ENCODE assay signal across 8 mouse cellular contexts in genomic region chr10:115383644-115384220, GRCm38 (mm10). TPM values are rescaled to one million over a fixed set of nuclear protein-coding genes. Genes with fewer than 3 reads are reported as not detected.
A peak's percentile ranks its signal among the peaks of the same experiment; 100 is the strongest.
DNase-seq lines count a peak whose midpoint lies in the region; ATAC-seq lines count a peak whose summit lies in the region.

No protein-coding gene starts in this region.

- no peaks in the 10 kb centered on the region for H3K36me3 ChIP-seq in lung, embryonic 16.5 days (ENCODE audit: control insufficient read depth, insufficient read depth, low read length)

- peak overlapping the region; percentile 62 for H3K4me2 ChIP-seq in lung, embryonic 16.5 days (ENCODE audit: low read depth, low read length)

- H3K27ac ChIP-seq in lung, embryonic 16.5 days (ENCODE audit: low read length): peak overlapping the region; percentile 99

- no peaks in the 10 kb centered on the region for H3K27me3 ChIP-seq in lung, embryonic 16.5 days (ENCODE audit: control insufficient read depth, insufficient read depth, low read depth, low read length)

- H3K4me3 ChIP-seq in lung, embryonic 16.5 days (ENCODE audit: low read length): peak overlapping the region; percentile 79

- DNase-seq in lung, adult 18-20 months: no peak
- DNase-seq in embryo, embryonic 11 days: peak; percentile 32
- DNase-seq in induced T-regulatory cell, adult 2 months (ENCODE audit: low read depth): peak; percentile 56
- peak; percentile 44 for DNase-seq in naive thymus-derived CD4-positive, alpha-beta T cell, adult 2 months (ENCODE audit: low read depth)
- no peak for DNase-seq in frontal cortex, adult 2 months (ENCODE audit: extremely low spot score in 1 of 2, low spot score in 1 of 2)
- DNase-seq in adrenal gland, postnatal 4 days (ENCODE audit: low spot score in 2 of 2): no peak
- no peak for DNase-seq in adrenal gland, adult 8-10 months

- H3K4me1 ChIP-seq in lung, embryonic 16.5 days (replicated peaks; ENCODE audit: control insufficient read depth, insufficient read depth, low read length): peaks cover 22% of the 10 kb centered on the region

- peak overlapping the region; percentile 89 for H3K9ac ChIP-seq in lung, embryonic 16.5 days (ENCODE audit: low read length)

- WGBS in lung, embryonic 16.5 days: 1% methylated on average over 15 of the region's 15 CpGs

- no peaks in the 10 kb centered on the region for H3K9me3 ChIP-seq in lung, embryonic 16.5 days (ENCODE audit: control insufficient read depth, low read length)

- no peak for ATAC-seq in lung, embryonic 16.5 days (ENCODE audit: low read depth)

RNA-seq across cellular contexts. Expression of gene Thap2, which starts 0.5 kb away (rescaled TPM):
- 18.6 and 21.7 TPM in 2 replicates for polyA plus RNA-seq in lung, embryonic 16.5 days (2015; fragmentation: Nextera tagmentation; extraction: Ambion mirVana)
- polyA plus RNA-seq in frontal cortex, adult 2 months (2012; rRNA removed): 13.9 and 14.1 TPM in 2 replicates
- total RNA-seq in adrenal gland, postnatal 4 days (2021): 10 to 100 TPM in 1 of 2 experiments, 1 to 10 TPM in 1; 9.7 to 10.6 TPM
- total RNA-seq in adrenal gland, adult 8-10 months (2022): 10 to 100 TPM; 12.0 to 13.5 (median 12.9) TPM

RNA-seq across cellular contexts. Expression of gene Zfc3h1, which starts 1.0 kb away (rescaled TPM):
- polyA plus RNA-seq in lung, embryonic 16.5 days (2015; fragmentation: Nextera tagmentation; extraction: Ambion mirVana): 18.1 and 18.9 TPM in 2 replicates
- polyA plus RNA-seq in frontal cortex, adult 2 months (2012; rRNA removed): 109 and 118 TPM in 2 replicates
- 10 to 100 TPM; 52.5 to 58.3 TPM for total RNA-seq in adrenal gland, postnatal 4 days (2021)
- 10 to 100 TPM; 43.1 to 61.9 (median 51.4) TPM for total RNA-seq in adrenal gland, adult 8-10 months (2022)

RNA-seq across cellular contexts. Expression of gene Tmem19, which starts 21.4 kb away (rescaled TPM):
- 28.9 and 30.7 TPM in 2 replicates for polyA plus RNA-seq in lung, embryonic 16.5 days (2015; fragmentation: Nextera tagmentation; extraction: Ambion mirVana)
- polyA plus RNA-seq in frontal cortex, adult 2 months (2012; rRNA removed): 32.6 and 33.4 TPM in 2 replicates
- total RNA-seq in adrenal gland, postnatal 4 days (2021): 10 to 100 TPM; 34.1 to 42.3 TPM
- total RNA-seq in adrenal gland, adult 8-10 months (2022): 10 to 100 TPM; 40.3 to 48.9 (median 42.9) TPM

Comparison
In these comparisons a context has a peak if more than half of its experiments do, and no peak if none do; other contexts are left out.
1. DNase-seq: peak in embryo, embryonic 11 days (single experiment), induced T-regulatory cell, adult 2 months (single experiment) and naive thymus-derived CD4-positive, alpha-beta T cell, adult 2 months (single experiment); none in lung, adult 18-20 months (0 of 2), frontal cortex, adult 2 months (0 of 2), adrenal gland, postnatal 4 days (0 of 2) and adrenal gland, adult 8-10 months (single experiment).